Mouse (Mus musculus): ENCODE measurements around the gene Plxnd1. TPM values are rescaled to one million over a fixed set of nuclear protein-coding genes. Genes with fewer than 3 reads are reported as not detected.

The Plxnd1 gene
- total and polyA plus RNA-seq, 3 experiments = 27.7 to 73.8 (median 63.2) TPM

- Histone ChIP-seq H3K4me2 (ENCODE audit: insufficient read depth, low read depth, poor library complexity, severe bottlenecking) (peak within 1 kb of the TSS; percentile 72), H3K27ac (ENCODE audit: insufficient read depth, low read depth) (peak within 1 kb of the TSS; percentile 96), H3K9ac (ENCODE audit: insufficient read depth, low read depth) (peak within 1 kb of the TSS; percentile 67), H3K9me3 (replicated peaks; ENCODE audit: low read length) (no peaks in the 10 kb centered on the region), H3K4me3 (replicated peaks in 1 of 3; ENCODE audit: low read depth in 2 of 3, low read length in 2 of 3, poor library complexity in 1 of 3) (no peak within 1 kb of the TSS), H3K4me1 (ENCODE audit: control insufficient read depth in 1 of 2, insufficient read depth in 2 of 2) (peaks cover 43 to 72% of the 10 kb centered on the region in 2 experiments), H3K27me3 (replicated peaks) (no peaks in the 10 kb centered on the region), H3K36me3 (replicated peaks in 1 of 2; ENCODE audit: control insufficient read depth in 1 of 2, insufficient read depth in 1 of 2, low read length in 1 of 2) (no peaks in the 10 kb centered on the region), H3K79me2 (replicated peaks; ENCODE audit: control insufficient read depth, extremely low read depth, insufficient read depth, poor library complexity, severe bottlenecking) (no peaks in the 10 kb centered on the region)
- no peak for DNase-seq (ENCODE audit: extremely low read depth)
- dilution Hi-C loops (cut with MboI; ENCODE audit: extremely low pct_ligation_motif_present, extremely low pct_unique_long_range_greater_than_20kb, low sequenced_read_pairs) (no loop called here), in situ Hi-C loops (cut with MboI; ENCODE audit: low pct_ligation_motif_present, low pct_unique_long_range_greater_than_20kb, low sequenced_read_pairs) (loop anchor here (5.0 kb wide), 1 partner anchor 37 kb away; no protein-coding TSS in a partner anchor)
- no peak for TF ChIP-seq TCF12 (IDR thresholded peaks at IDR 0.05; ENCODE audit: low read depth, low read length)
- TF ChIP-seq EP300 (IDR thresholded peaks at IDR 0.05; ENCODE audit: low read length) = no peak
- TF ChIP-seq ZNF384 (IDR thresholded peaks at IDR 0.05; ENCODE audit: low read depth, low read length) = no peak
- TF ChIP-seq SMC3 (IDR thresholded peaks at IDR 0.05; ENCODE audit: low read depth, low read length) = no peak
- no peak for TF ChIP-seq IRF4 (IDR thresholded peaks at IDR 0.05; ENCODE audit: low read depth, low read length)
These were observed 50.2 kb downstream of the Plxnd1 start, which contains the start of gene H1foo for GRCm38 (mm10) chr6:115944638-115945037. TSS of gene H1foo (plus strand) at chr6:115944938.

- no peaks in the 10 kb centered on the region for H3K9me3 ChIP-seq (replicated peaks; ENCODE audit: low read length)
- dilution Hi-C loops (cut with MboI; ENCODE audit: extremely low pct_ligation_motif_present, extremely low pct_unique_long_range_greater_than_20kb, low sequenced_read_pairs) = no loop called here
These were observed 51.0 kb downstream of the Plxnd1 start for GRCm38 (mm10) chr6:115943498-115944427.

GRCm38 (mm10) chr6:115941128-115941527, 53.7 kb downstream of the Plxnd1 start:
- dilution Hi-C loops (cut with MboI; ENCODE audit: extremely low pct_ligation_motif_present, extremely low pct_unique_long_range_greater_than_20kb, low sequenced_read_pairs) = no loop called here

More at GRCm38 (mm10) chr6:115943498-115944427, 51.0 kb downstream of the Plxnd1 start:
- no peaks in the 10 kb centered on the region for H3K36me3 ChIP-seq (replicated peaks in 1 of 2; ENCODE audit: control insufficient read depth in 1 of 2, insufficient read depth in 1 of 2, low read length in 1 of 2)
- no peak for DNase-seq (ENCODE audit: extremely low read depth)
- no peak overlapping the region for H3K4me2 ChIP-seq (ENCODE audit: insufficient read depth, low read depth, poor library complexity, severe bottlenecking)
- no peak overlapping the region for H3K9ac ChIP-seq (ENCODE audit: insufficient read depth, low read depth)
- in situ Hi-C loops (cut with MboI; ENCODE audit: low pct_ligation_motif_present, low pct_unique_long_range_greater_than_20kb, low sequenced_read_pairs) = loop anchor here (5.0 kb wide), 1 partner anchor 36 kb away; no protein-coding TSS in a partner anchor
- H3K79me2 ChIP-seq (replicated peaks; ENCODE audit: control insufficient read depth, extremely low read depth, insufficient read depth, poor library complexity, severe bottlenecking) = no peaks in the 10 kb centered on the region
- H3K27me3 ChIP-seq (replicated peaks) = no peaks in the 10 kb centered on the region
- TF ChIP-seq CHD2 (IDR thresholded peaks at IDR 0.05; ENCODE audit: low read length) = peak; percentile 51
- TF ChIP-seq KAT2A (IDR thresholded peaks at IDR 0.05; ENCODE audit: insufficient replicate concordance, low read length) = no peak
- TF ChIP-seq MAX (IDR thresholded peaks at IDR 0.05; ENCODE audit: low read length) = peak; percentile 69
- no peak for TF ChIP-seq NELFE (IDR thresholded peaks at IDR 0.05; ENCODE audit: low read depth, low read length)
- peak; percentile 84 for TF ChIP-seq ETS1 (conservative IDR thresholded peaks at IDR 0.05; ENCODE audit: low read depth, low read length)
- peak; percentile 43; the same call in 1 of the 2 replicates for TF ChIP-seq JUND (conservative IDR thresholded peaks at IDR 0.05; ENCODE audit: low read depth, low read length)
- TF ChIP-seq JUN (IDR thresholded peaks at IDR 0.05; ENCODE audit: insufficient read depth, low read depth, low read length) = 0 out of 2 replicates have a peak, but pooled peaks have one; percentile 7
- TF ChIP-seq TCF12 (IDR thresholded peaks at IDR 0.05; ENCODE audit: low read depth, low read length) = 0 out of 2 replicates have a peak, but pooled peaks have one; percentile 29
- peak; percentile 42 for TF ChIP-seq EP300 (IDR thresholded peaks at IDR 0.05; ENCODE audit: low read length)
- peak; percentile 32; the same call in 1 of the 2 replicates for TF ChIP-seq IRF4 (IDR thresholded peaks at IDR 0.05; ENCODE audit: low read depth, low read length)
- peaks cover 49 to 79% of the 10 kb centered on the region in 2 experiments for H3K4me1 ChIP-seq (ENCODE audit: control insufficient read depth in 1 of 2, insufficient read depth in 2 of 2)
- H3K27ac ChIP-seq (ENCODE audit: insufficient read depth, low read depth) = no peak overlapping the region
- H3K4me3 ChIP-seq (replicated peaks in 1 of 3; ENCODE audit: low read depth in 2 of 3, low read length in 2 of 3, poor library complexity in 1 of 3) = no peak overlapping the region

More at GRCm38 (mm10) chr6:115941128-115941527, 53.7 kb downstream of the Plxnd1 start:
- TF ChIP-seq CHD1 (IDR thresholded peaks at IDR 0.05; ENCODE audit: low read depth, low read length) = no peak
- TF ChIP-seq MEF2A (IDR thresholded peaks at IDR 0.05; ENCODE audit: borderline replicate concordance, low read depth, low read length) = 0 out of 2 replicates have a peak, but pooled peaks have one; percentile 13
- Histone ChIP-seq H3K4me2 (ENCODE audit: insufficient read depth, low read depth, poor library complexity, severe bottlenecking) (no peak overlapping the region), H3K79me2 (replicated peaks; ENCODE audit: control insufficient read depth, extremely low read depth, insufficient read depth, poor library complexity, severe bottlenecking) (no peaks in the 10 kb centered on the region), H3K4me3 (replicated peaks in 1 of 3; ENCODE audit: low read depth in 2 of 3, low read length in 2 of 3, poor library complexity in 1 of 3) (no peak overlapping the region), H3K36me3 (replicated peaks in 1 of 2; ENCODE audit: control insufficient read depth in 1 of 2, insufficient read depth in 1 of 2, low read length in 1 of 2) (no peaks in the 10 kb centered on the region), H3K4me1 (ENCODE audit: control insufficient read depth in 1 of 2, insufficient read depth in 2 of 2) (peaks cover 37 to 62% of the 10 kb centered on the region in 2 experiments), H3K27me3 (replicated peaks) (no peaks in the 10 kb centered on the region), H3K9ac (ENCODE audit: insufficient read depth, low read depth) (no peak overlapping the region), H3K27ac (ENCODE audit: insufficient read depth, low read depth) (no peak overlapping the region), H3K9me3 (replicated peaks; ENCODE audit: low read length) (no peaks in the 10 kb centered on the region)
- peak; percentile 27 for DNase-seq (ENCODE audit: extremely low read depth)
- in situ Hi-C loops (cut with MboI; ENCODE audit: low pct_ligation_motif_present, low pct_unique_long_range_greater_than_20kb, low sequenced_read_pairs) = loop anchor here (5.0 kb wide), 1 partner anchor 34 kb away; no protein-coding TSS in a partner anchor

All from CH12.LX (cell line).